Mouse (Mus musculus) testis, adult 2 months (tissue): ENCODE data around the gene Rem1. TPM values are rescaled to one million over a fixed set of nuclear protein-coding genes. Genes with fewer than 3 reads are reported as not detected.
A peak's percentile ranks its signal among the peaks of the same experiment; 100 is the strongest.

Experiments used
- H3K27ac ChIP-seq: fragments of 200-500 bp; 2 replicates; pipeline ENCODE4 v1.5.1; 2012; ENCODE audit warnings: low read depth, low read length; ENCODE audit not compliant: control insufficient read depth, insufficient read depth
- H3K27me3 ChIP-seq: fragments of 200-500 bp; 2 replicates; pipeline ENCODE4 v1.6.1; 2012; ENCODE audit warnings: mild to moderate bottlenecking, low read length, moderate library complexity; ENCODE audit not compliant: control insufficient read depth, insufficient read depth
- H3K36me3 ChIP-seq: fragments of 200-500 bp; 2 replicates; pipeline ENCODE4 v1.6.1; 2012; ENCODE audit warnings: mild to moderate bottlenecking, low read length; ENCODE audit not compliant: control insufficient read depth, insufficient read depth
- H3K4me1 ChIP-seq: fragments of 200-500 bp; 2 replicates; pipeline ENCODE4 v1.6.1; 2012; ENCODE audit warnings: low read length; ENCODE audit not compliant: control insufficient read depth, insufficient read depth
- H3K4me3 ChIP-seq: fragments of 200-500 bp; 2 replicates; pipeline ENCODE4 v1.5.1; 2012; ENCODE audit warnings: low read depth, mild to moderate bottlenecking, low read length, moderate library complexity, mixed read lengths; ENCODE audit not compliant: control insufficient read depth
- CTCF ChIP-seq: fragments of 200-500 bp; IDR thresholded peaks from 2 replicates; pipeline ENCODE4 v1.5.1; 2012; ENCODE audit warnings: low read depth, mild to moderate bottlenecking, inconsistent platforms, low read length, moderate library complexity; ENCODE audit not compliant: control insufficient read depth, insufficient read depth, insufficient replicate concordance
- POLR2A ChIP-seq: fragments of 200-500 bp; IDR thresholded peaks from 2 replicates; pipeline ENCODE4 v1.6.1; 2012; ENCODE audit warnings: low read depth, mild to moderate bottlenecking, inconsistent platforms, low read length, moderate library complexity; ENCODE audit not compliant: control insufficient read depth
- polyA plus RNA-seq: library from polyadenylated mRNA; depleted of rRNA; stranded (reverse); fragments of >200 nt; gene quantifications from 2 replicates; pipeline ENCODE4 v1.2.3, GENCODE M21; 2012

Rem1 gene
- polyA plus RNA-seq, 1 experiment = 1.2 TPM

- H3K27ac ChIP-seq = peak overlapping the region; percentile 34; the same call in 1 of the 2 replicates
- no peak overlapping the region for H3K4me3 ChIP-seq
- peaks cover 12% of the 10 kb centered on the region for H3K4me1 ChIP-seq
- no peaks in the 10 kb centered on the region for H3K36me3 ChIP-seq
- no peak for TF ChIP-seq POLR2A
- no peak for TF ChIP-seq CTCF
- no peaks in the 10 kb centered on the region for H3K27me3 ChIP-seq
These were observed 26.7 kb upstream of the Rem1 start for GRCm38 (mm10) chr2:152600076-152600475.

- H3K4me3 ChIP-seq = no peak overlapping the region
- peaks cover 12% of the 10 kb centered on the region for H3K4me1 ChIP-seq
- H3K27ac ChIP-seq = no peak overlapping the region
- no peaks in the 10 kb centered on the region for H3K27me3 ChIP-seq
- no peaks in the 10 kb centered on the region for H3K36me3 ChIP-seq
- no peak for TF ChIP-seq POLR2A
- TF ChIP-seq CTCF = peak; percentile 78; the same call in 1 of the 2 replicates
These were observed 25.3 kb upstream of the Rem1 start for GRCm38 (mm10) chr2:152601275-152601960.

- TF ChIP-seq CTCF (peak; percentile 76), POLR2A (0 out of 2 replicates have a peak, but pooled peaks have one; percentile 24)
- H3K27ac ChIP-seq = peak within 1 kb of the TSS; percentile 47
- H3K36me3 ChIP-seq = no peaks in the 10 kb centered on the region
- H3K27me3 ChIP-seq = no peaks in the 10 kb centered on the region
- peaks cover 12% of the 10 kb centered on the region for H3K4me1 ChIP-seq
- H3K4me3 ChIP-seq = peak within 1 kb of the TSS; percentile 56
These were observed 22.7 kb upstream of the Rem1 start, which contains the start of gene Defb36 for GRCm38 (mm10) chr2:152604057-152604456. Gene Defb36 (plus strand): TSS chr2:152604327.

DNA sequence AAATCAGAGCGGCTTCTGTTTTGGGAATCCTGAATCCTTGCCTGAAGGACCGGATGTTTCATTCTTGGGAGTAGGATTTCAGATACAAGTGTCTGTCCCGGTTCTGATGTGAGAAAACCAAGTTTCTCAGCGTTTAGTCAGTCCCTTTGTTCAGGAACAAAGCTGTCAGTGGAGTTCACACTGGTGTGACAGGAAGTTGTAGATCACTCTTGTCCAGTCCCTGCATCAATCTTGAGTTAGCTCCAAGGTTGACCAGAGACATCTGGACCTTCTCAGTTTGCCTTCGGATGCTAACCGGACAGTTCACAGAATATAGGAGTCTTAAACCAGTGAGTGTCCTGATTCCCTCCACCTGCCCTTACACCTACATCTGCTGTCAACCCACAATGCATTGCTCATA, 19.0 kb upstream of the Rem1 start:
- H3K4me3 ChIP-seq = no peak overlapping the region

GRCm38 (mm10) chr2:152608719-152609118, 18.0 kb upstream of the Rem1 start:
- TF ChIP-seq POLR2A = no peak
- no peaks in the 10 kb centered on the region for H3K36me3 ChIP-seq
- no peak overlapping the region for H3K4me3 ChIP-seq
- H3K27me3 ChIP-seq = no peaks in the 10 kb centered on the region
- H3K4me1 ChIP-seq = peaks cover 7% of the 10 kb centered on the region
- no peak overlapping the region for H3K27ac ChIP-seq

More for the DNA sequence above, 19.0 kb upstream of the Rem1 start:
- no peaks in the 10 kb centered on the region for H3K27me3 ChIP-seq
- TF ChIP-seq POLR2A = no peak
- H3K36me3 ChIP-seq = no peaks in the 10 kb centered on the region
- H3K4me1 ChIP-seq = peaks cover 8% of the 10 kb centered on the region
- H3K27ac ChIP-seq = no peak overlapping the region

GRCm38 (mm10) chr2:152612193-152612592, 14.6 kb upstream of the Rem1 start:
- H3K4me3 ChIP-seq = no peak overlapping the region
- TF ChIP-seq POLR2A = no peak
- TF ChIP-seq CTCF = no peak

GRCm38 (mm10) chr2:152615563-152615962, 11.2 kb upstream of the Rem1 start:
- TF ChIP-seq CTCF (peak; percentile 57; the same call in 1 of the 2 replicates), POLR2A (no peak)
- Histone ChIP-seq H3K27me3 (no peaks in the 10 kb centered on the region), H3K4me1 (no peaks in the 10 kb centered on the region; the same call in 1 of the 2 replicates), H3K27ac (no peak overlapping the region), H3K4me3 (peak overlapping the region; percentile 18; the same call in 1 of the 2 replicates), H3K36me3 (no peaks in the 10 kb centered on the region)

More at GRCm38 (mm10) chr2:152612193-152612592, 14.6 kb upstream of the Rem1 start:
- H3K4me1 ChIP-seq = no peaks in the 10 kb centered on the region
- H3K36me3 ChIP-seq = no peaks in the 10 kb centered on the region
- H3K27ac ChIP-seq = no peak overlapping the region
- no peaks in the 10 kb centered on the region for H3K27me3 ChIP-seq
